Mouse (Mus musculus): ENCODE measurements around the gene Cdh13.
A peak's percentile ranks its signal among the peaks of the same experiment; 100 is the strongest.

Cdh13 gene

GRCm38 (mm10) chr8:118830291-118830690 is 546.8 kb downstream of the Cdh13 start:
- no peak for DNase-seq

GRCm38 (mm10) chr8:118831026-118831425 is 547.5 kb downstream of the Cdh13 start:
- no peak for DNase-seq

GRCm38 (mm10) chr8:118838801-118839200 is 555.3 kb downstream of the Cdh13 start:
- DNase-seq, result no peak

GRCm38 (mm10) chr8:118845690-118846089 is 562.2 kb downstream of the Cdh13 start:
- DNase-seq, result no peak

- peak; percentile 69 for DNase-seq
Observed at GRCm38 (mm10) chr8:118848021-118848420, 564.5 kb downstream of the Cdh13 start.

GRCm38 (mm10) chr8:118849515-118849914 is 566.0 kb downstream of the Cdh13 start:
- DNase-seq, result peak; percentile 56

GRCm38 (mm10) chr8:118850381-118850780 is 566.8 kb downstream of the Cdh13 start:
- peak; percentile 23 for DNase-seq

GRCm38 (mm10) chr8:118851361-118851760 is 567.8 kb downstream of the Cdh13 start:
- DNase-seq, result no peak

- DNase-seq, result no peak
Observed at GRCm38 (mm10) chr8:118852861-118853260, 569.3 kb downstream of the Cdh13 start.

GRCm38 (mm10) chr8:118854656-118855055 is 571.1 kb downstream of the Cdh13 start:
- DNase-seq, result no peak

GRCm38 (mm10) chr8:118866332-118866731 is 582.8 kb downstream of the Cdh13 start:
- no peak for DNase-seq

- no peak for DNase-seq
Observed at GRCm38 (mm10) chr8:118870711-118871110, 587.2 kb downstream of the Cdh13 start.

GRCm38 (mm10) chr8:118879939-118880825 is 596.6 kb downstream of the Cdh13 start:
- DNase-seq, result no peak

GRCm38 (mm10) chr8:118884296-118884695 is 600.8 kb downstream of the Cdh13 start:
- no peak for DNase-seq

GRCm38 (mm10) chr8:118884988-118885387 is 601.5 kb downstream of the Cdh13 start:
- DNase-seq, result no peak

- no peak for DNase-seq
Observed at GRCm38 (mm10) chr8:118902402-118902801, 618.9 kb downstream of the Cdh13 start.

- DNase-seq, result no peak
Observed at GRCm38 (mm10) chr8:118916513-118916912, 633.0 kb downstream of the Cdh13 start.

GRCm38 (mm10) chr8:118937412-118937811 is 653.9 kb downstream of the Cdh13 start:
- DNase-seq, result no peak

- no peak for DNase-seq
Observed at GRCm38 (mm10) chr8:118938025-118938424, 654.5 kb downstream of the Cdh13 start.

GRCm38 (mm10) chr8:118951766-118952741 is 668.5 kb downstream of the Cdh13 start:
- DNase-seq, result no peak

- no peak for DNase-seq
Observed at GRCm38 (mm10) chr8:118956109-118956508, 672.6 kb downstream of the Cdh13 start.

GRCm38 (mm10) chr8:118961877-118962545 is 678.5 kb downstream of the Cdh13 start:
- no peak for DNase-seq

All from kidney, adult 11 months (tissue).